Mouse (Mus musculus) ES-E14 (cell line): ENCODE data around the gene Wdr70. TPM values are rescaled to one million over a fixed set of nuclear protein-coding genes. Genes with fewer than 3 reads are reported as not detected.

Experiments
- DNase-seq: peaks from one replicate; pipeline ENCODE4 v3.0.0-alpha.2; 2013; ENCODE audit warnings: low read depth, low spot score
- H3K27ac ChIP-seq: 2 replicates; pipeline ENCODE4 v1.5.1; 2012; ENCODE audit warnings: low read depth, mild to moderate bottlenecking, low read length, moderate library complexity, mixed read lengths; ENCODE audit not compliant: poor library complexity, insufficient read depth, severe bottlenecking
- H3K36me3 ChIP-seq: 2 replicates; pipeline ENCODE4 v1.6.1; 2012; ENCODE audit warnings: mild to moderate bottlenecking, low read length, moderate library complexity, mixed read lengths; ENCODE audit not compliant: control insufficient read depth, poor library complexity, insufficient read depth, severe bottlenecking
- H3K4me1 ChIP-seq, 2 experiments: fragments of 150-350 bp in 1 of 2; sonication (generic) in 1 of 2; 2 replicates each; pipeline ENCODE4 v1.6.1; 2012; ENCODE audit warnings: low read length in 2 of 2, mild to moderate bottlenecking in 1 of 2, mixed read lengths in 1 of 2; ENCODE audit not compliant: control insufficient read depth in 2 of 2, insufficient read depth in 2 of 2, poor library complexity in 1 of 2
- H3K4me3 ChIP-seq, 2 experiments: fragments of 150-350 bp in 1 of 2; sonication (generic) in 1 of 2; 2 replicates each; pipeline ENCODE4 v1.5.1; 2012; ENCODE audit warnings: low read length in 2 of 2, low read depth in 1 of 2, mild to moderate bottlenecking in 1 of 2, mixed read lengths in 1 of 2; ENCODE audit not compliant: insufficient read depth in 1 of 2, poor library complexity in 1 of 2, severe bottlenecking in 1 of 2
- H3K9ac ChIP-seq: 2 replicates; pipeline ENCODE4 v1.6.1; 2012; ENCODE audit warnings: low read depth, mild to moderate bottlenecking, low read length, mixed read lengths; ENCODE audit not compliant: poor library complexity, insufficient read depth, severe bottlenecking
- H3K9me3 ChIP-seq: fragments of 150-350 bp; sonication (generic); 2 replicates; pipeline ENCODE4 v1.6.1; 2012; ENCODE audit warnings: low read depth, mild to moderate bottlenecking, low read length; ENCODE audit not compliant: control insufficient read depth, insufficient read depth
- CHD2 ChIP-seq: IDR thresholded peaks from 2 replicates; pipeline ENCODE4 v1.6.1; 2014; ENCODE audit warnings: mild to moderate bottlenecking, low read depth, low read length, inconsistent platforms
- HCFC1 ChIP-seq: IDR thresholded peaks from 2 replicates; pipeline ENCODE4 v1.6.1; 2012; ENCODE audit warnings: low read length, inconsistent platforms, borderline replicate concordance; ENCODE audit not compliant: insufficient read depth
- MAFK ChIP-seq: IDR thresholded peaks from 2 replicates; pipeline ENCODE4 v1.6.1; 2014; ENCODE audit warnings: mild to moderate bottlenecking, low read depth, low read length, inconsistent platforms; ENCODE audit not compliant: insufficient read depth
- ZC3H11A ChIP-seq: IDR thresholded peaks from 2 replicates; pipeline ENCODE4 v1.6.1; 2012; ENCODE audit warnings: low read depth, mild to moderate bottlenecking, inconsistent platforms, low read length, borderline replicate concordance
- ZNF384 ChIP-seq: IDR thresholded peaks from 2 replicates; pipeline ENCODE4 v1.6.1; 2012; ENCODE audit warnings: low read depth, low read length, inconsistent platforms
- in situ Hi-C, 2 experiments: fragments of 600-800 bp; cut with MboI; formaldehyde crosslinking; loops; one replicate each; pipeline ENCODE4 v1.15.1; 2025; ENCODE audit warnings: low sequenced_read_pairs in 2 of 2, inconsistent platforms in 1 of 2; ENCODE audit not compliant: unreplicated experiment in 2 of 2
- total RNA-seq: library from RNA; depleted of rRNA; stranded (reverse); fragments of 300-350 nt; gene quantifications from 2 replicates; pipeline ENCODE4 v1.2.3, GENCODE M21; 2012

Gene Wdr70
- total RNA-seq, 1 experiment, result 45.5 TPM

- Histone ChIP-seq H3K36me3 (no peaks in the 10 kb centered on the region; the same call in 1 of the 2 replicates), H3K4me3 (no peak overlapping the region), H3K4me1 (no peaks in the 10 kb centered on the region), H3K9ac (no peak overlapping the region), H3K9me3 (no peaks in the 10 kb centered on the region), H3K27ac (no peak overlapping the region)
- TF ChIP-seq CHD2, result no peak
- no peak for TF ChIP-seq MAFK
- no peak for TF ChIP-seq HCFC1
- no peak for TF ChIP-seq ZC3H11A
- TF ChIP-seq ZNF384, result no peak
- in situ Hi-C loops, result no loop called here
- no peak for DNase-seq
Measured at GRCm38 (mm10) chr15:8011418-8011817, 87.6 kb downstream of the Wdr70 start.

GRCm38 (mm10) chr15:8007413-8007812 lies 91.6 kb downstream of the Wdr70 start:
- no peak for TF ChIP-seq ZNF384
- H3K9ac ChIP-seq, result no peak overlapping the region
- no peak overlapping the region for H3K27ac ChIP-seq
- no peaks in the 10 kb centered on the region for H3K4me1 ChIP-seq
- in situ Hi-C loops, result no loop called here
- H3K9me3 ChIP-seq, result no peaks in the 10 kb centered on the region
- DNase-seq, result no peak
- H3K36me3 ChIP-seq, result no peaks in the 10 kb centered on the region
- no peak overlapping the region for H3K4me3 ChIP-seq

GRCm38 (mm10) chr15:8006056-8006455 lies 93.0 kb downstream of the Wdr70 start:
- TF ChIP-seq ZC3H11A, result no peak
- no peak for DNase-seq
- Histone ChIP-seq H3K9ac (no peak overlapping the region), H3K4me3 (no peak overlapping the region), H3K27ac (no peak overlapping the region), H3K36me3 (no peaks in the 10 kb centered on the region), H3K4me1 (no peaks in the 10 kb centered on the region), H3K9me3 (no peaks in the 10 kb centered on the region)
- in situ Hi-C loops, result no loop called here

- no peaks in the 10 kb centered on the region for H3K4me1 ChIP-seq
- DNase-seq, result no peak
- no peaks in the 10 kb centered on the region for H3K36me3 ChIP-seq
- no peak overlapping the region for H3K9ac ChIP-seq
- H3K4me3 ChIP-seq, result no peak overlapping the region
- TF ChIP-seq MAFK (no peak), CHD2 (no peak), ZC3H11A (no peak), ZNF384 (no peak), HCFC1 (no peak)
- no peaks in the 10 kb centered on the region for H3K9me3 ChIP-seq
- no peak overlapping the region for H3K27ac ChIP-seq
- in situ Hi-C loops, result no loop called here
Measured at GRCm38 (mm10) chr15:8005506-8005905, 93.5 kb downstream of the Wdr70 start.

GRCm38 (mm10) chr15:8003789-8004188 lies 95.2 kb downstream of the Wdr70 start:
- in situ Hi-C loops, result no loop called here
- TF ChIP-seq ZNF384 (no peak), HCFC1 (no peak), CHD2 (no peak), MAFK (no peak), ZC3H11A (no peak)
- no peak overlapping the region for H3K9ac ChIP-seq
- 0 out of 4 replicates have a peak, but pooled peaks cover 0 to 2% of the 10 kb centered on the region in 2 experiments for H3K4me1 ChIP-seq
- no peak for DNase-seq
- H3K4me3 ChIP-seq, result no peak overlapping the region
- no peak overlapping the region for H3K27ac ChIP-seq
- no peaks in the 10 kb centered on the region for H3K36me3 ChIP-seq
- no peaks in the 10 kb centered on the region for H3K9me3 ChIP-seq
